Mouse (Mus musculus) ES-E14 (cell line): ENCODE results near the gene Olfr774.

ENCODE experiments used
- CHD2 ChIP-seq: IDR thresholded peaks from 2 replicates; pipeline ENCODE4 v1.6.1; 2014; ENCODE audit warnings: mild to moderate bottlenecking, low read depth, low read length, inconsistent platforms
- MAFK ChIP-seq: IDR thresholded peaks from 2 replicates; pipeline ENCODE4 v1.6.1; 2014; ENCODE audit warnings: mild to moderate bottlenecking, low read depth, low read length, inconsistent platforms; ENCODE audit not compliant: insufficient read depth
- ZC3H11A ChIP-seq: IDR thresholded peaks from 2 replicates; pipeline ENCODE4 v1.6.1; 2012; ENCODE audit warnings: low read depth, mild to moderate bottlenecking, inconsistent platforms, low read length, borderline replicate concordance

DNA sequence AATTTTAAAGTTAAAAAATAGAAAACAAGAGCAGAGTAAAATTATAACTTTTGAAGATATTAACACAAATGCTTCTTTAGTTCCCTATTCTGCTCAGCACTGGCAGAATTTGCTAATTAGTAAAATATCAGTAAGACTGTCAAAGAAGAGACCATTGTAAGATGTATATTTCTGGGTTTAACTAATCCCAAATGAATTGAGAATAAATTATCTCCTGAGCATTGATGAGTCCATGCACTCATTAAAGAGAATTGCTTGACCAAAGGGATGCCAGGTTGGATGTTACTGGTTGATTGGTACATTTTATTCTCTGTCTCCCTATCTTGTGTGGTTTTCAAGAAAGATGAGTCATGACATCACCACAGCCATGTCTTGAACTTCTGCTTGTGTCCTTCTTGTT lies 22.8 kb downstream of the Olfr774 start, which contains the start of gene Olfr776:
- no peak for TF ChIP-seq MAFK
- TF ChIP-seq CHD2, result no peak
- TF ChIP-seq ZC3H11A, result no peak
